Mouse (Mus musculus) CD4-positive, CD25-positive, alpha-beta regulatory T cell, adult 9 weeks (primary cell): ENCODE measurements around the gene Stk36. TPM values are rescaled to one million over a fixed set of nuclear protein-coding genes. Genes with fewer than 3 reads are reported as not detected.

Source experiments
- polyA plus RNA-seq: library from polyadenylated mRNA; unstranded; fragments of 100-300 nt; shearing (Covaris generic); gene quantifications from one replicate; pipeline ENCODE4 v1.2.1, GENCODE M21; 2017

Gene Stk36
- polyA plus RNA-seq, result not detected

GRCm38 (mm10) chr1:74601267-74601962, at the start of gene Stk36, which contains the start of gene Rnf25:
TSS of gene Stk36 (plus strand) at chr1:74601445.
TSS of gene Rnf25 (minus strand) at chr1:74601397.

GRCm38 (mm10) chr1:74587773-74588445, 13.3 kb upstream of the Stk36 start, which contains the start of the genes Zfp142 and Bcs1l:
TSS of gene Zfp142 (minus strand) at chr1:74588246.
TSS of gene Bcs1l (plus strand) at chr1:74588289.

DNA sequence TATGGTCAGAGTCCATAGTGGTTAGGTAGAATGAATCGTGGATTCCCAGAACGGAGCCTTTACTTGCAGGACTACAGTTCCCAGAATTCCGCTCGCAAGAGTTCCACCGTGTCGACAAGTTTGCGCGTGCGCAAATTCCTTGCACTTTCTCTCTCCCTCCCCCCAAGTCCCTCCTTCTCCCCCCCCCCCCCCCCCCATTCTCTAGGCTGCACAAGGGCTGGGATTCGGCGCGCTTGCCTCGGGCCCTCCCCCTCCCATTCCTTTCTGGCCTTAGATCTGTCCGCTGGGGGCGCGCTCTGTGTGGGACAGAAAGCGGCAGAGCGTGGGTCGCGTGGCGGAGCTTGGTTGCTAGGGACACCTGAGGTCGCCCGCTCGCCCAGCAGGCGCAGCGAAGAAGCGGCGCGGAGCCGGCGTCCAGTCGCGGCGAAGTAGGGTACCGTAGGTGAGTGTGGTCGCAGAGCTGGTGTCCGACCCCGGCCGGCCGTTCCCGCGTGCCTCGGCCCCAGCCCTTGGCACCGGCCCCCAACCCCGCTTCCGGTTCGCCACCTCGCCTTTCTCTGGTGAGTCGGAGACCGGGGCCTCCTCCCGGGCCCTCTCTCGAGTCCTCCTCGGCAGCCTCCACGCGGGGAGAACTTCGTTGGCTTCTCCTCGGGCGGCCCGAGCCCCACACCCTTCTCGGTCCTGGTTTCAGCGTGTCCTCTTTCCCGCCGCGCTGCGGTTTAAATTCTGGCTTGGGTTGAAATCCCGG, 60.4 kb downstream of the Stk36 start, which contains the start of gene Ttll4:
Gene Ttll4 (plus strand): TSS at position 298 of the 748 bp plus-strand sequence.

Other genes with a start within 250 kb of the Stk36 start
- gene Catip, start 239.3 kb upstream of the Stk36 start, polyA plus RNA-seq, result 0.15 TPM
- gene Slc11a1, start 226.2 kb upstream of the Stk36 start, polyA plus RNA-seq, result 2.0 TPM
- 8.3 TPM for gene Ctdsp1, start 209.9 kb upstream of the Stk36 start, polyA plus RNA-seq
- gene Vil1, start 192.1 kb upstream of the Stk36 start, polyA plus RNA-seq, result 0.24 TPM
- gene Cnot9, start 95.4 kb upstream of the Stk36 start, polyA plus RNA-seq, result 37.2 TPM
- gene Plcd4, start 58.6 kb upstream of the Stk36 start, polyA plus RNA-seq, result 0.65 TPM
- gene Usp37, start 57.2 kb upstream of the Stk36 start, polyA plus RNA-seq, result 21.0 TPM
- gene Zfp142, start 13.2 kb upstream of the Stk36 start, polyA plus RNA-seq, result 19.9 TPM
- gene Bcs1l, start 13.2 kb upstream of the Stk36 start, polyA plus RNA-seq, result 16.0 TPM
- 35.3 TPM for gene Rnf25, start within 50 bp of the Stk36 start, polyA plus RNA-seq
- 37.7 TPM for gene Ttll4, start 60.3 kb downstream of the Stk36 start, polyA plus RNA-seq
- not detected for gene Cyp27a1, start 112.1 kb downstream of the Stk36 start, polyA plus RNA-seq
- gene Prkag3, start 147.8 kb downstream of the Stk36 start, polyA plus RNA-seq, result not detected
- not detected for gene Wnt6, start 170.4 kb downstream of the Stk36 start, polyA plus RNA-seq
- gene Wnt10a, start 190.1 kb downstream of the Stk36 start, polyA plus RNA-seq, result 0.29 TPM